Mouse (Mus musculus) heart, postnatal 25 days (tissue): ENCODE data around the gene Tll2. TPM values are rescaled to one million over a fixed set of nuclear protein-coding genes. Genes with fewer than 3 reads are reported as not detected.
A peak's percentile ranks its signal among the peaks of the same experiment; 100 is the strongest.

ENCODE experiments used
- DNase-seq: peaks from one replicate; pipeline ENCODE4 v3.0.0; 2022; ENCODE audit warnings: low spot score
- intact Hi-C: fragments of 180-260 bp; cut with DNase I; formaldehyde crosslinking; loops from one replicate; pipeline ENCODE4 v1.15.1; 2025
- total RNA-seq, 2 experiments: library from RNA; stranded (reverse); gene quantifications; 2 replicates each; pipeline ENCODE4 v1.2.3; 2021

Tll2 gene
- total RNA-seq, 2 experiments from 2014 or later = 0.50 to 0.70 TPM

GRCm38 (mm10) chr19:41104922-41105321, 101.7 kb downstream of the Tll2 start:
- no peak for DNase-seq
- intact Hi-C loops = loop anchor here (2.0 kb wide), 2 partner anchors 102 to 142 kb away; partner anchors contain the start of gene Tll2

GRCm38 (mm10) chr19:41101390-41101789, 105.2 kb downstream of the Tll2 start:
- DNase-seq = peak; percentile 50
- intact Hi-C loops = no loop called here

- intact Hi-C loops = no loop called here
- DNase-seq = no peak
Observed at GRCm38 (mm10) chr19:41100863-41101262, 105.8 kb downstream of the Tll2 start.

- intact Hi-C loops = loop anchor here (5.0 kb wide), 1 partner anchor 520 kb away; no protein-coding TSS in a partner anchor
- DNase-seq = no peak
Observed at GRCm38 (mm10) chr19:41097038-41097437, 109.6 kb downstream of the Tll2 start.

GRCm38 (mm10) chr19:41091901-41092300, 114.7 kb downstream of the Tll2 start:
- no peak for DNase-seq
- intact Hi-C loops = no loop called here

GRCm38 (mm10) chr19:41089833-41090232, 116.8 kb downstream of the Tll2 start:
- intact Hi-C loops = loop anchor here (10.0 kb wide), 1 partner anchor 675 kb away; no protein-coding TSS in a partner anchor
- no peak for DNase-seq

- intact Hi-C loops = loop anchor here (10.0 kb wide), 1 partner anchor 676 kb away; no protein-coding TSS in a partner anchor
- no peak for DNase-seq
Observed at GRCm38 (mm10) chr19:41088491-41088890, 118.1 kb downstream of the Tll2 start.

GRCm38 (mm10) chr19:41087901-41088300, 118.7 kb downstream of the Tll2 start:
- DNase-seq = no peak
- intact Hi-C loops = loop anchor here (10.0 kb wide), 1 partner anchor 677 kb away; no protein-coding TSS in a partner anchor

GRCm38 (mm10) chr19:41086700-41087099, 119.9 kb downstream of the Tll2 start:
- intact Hi-C loops = loop anchor here (1.0 to 10.0 kb wide), 2 partner anchors 158 to 678 kb away; no protein-coding TSS in a partner anchor

GRCm38 (mm10) chr19:41086289-41086688, 120.3 kb downstream of the Tll2 start:
- intact Hi-C loops = loop anchor here (1.0 to 10.0 kb wide), 2 partner anchors 158 to 679 kb away; no protein-coding TSS in a partner anchor
- no peak for DNase-seq

More at GRCm38 (mm10) chr19:41086700-41087099, 119.9 kb downstream of the Tll2 start:
- peak; percentile 26 for DNase-seq

- intact Hi-C loops = loop anchor here (10.0 kb wide), 1 partner anchor 681 kb away; no protein-coding TSS in a partner anchor
- no peak for DNase-seq
Observed at GRCm38 (mm10) chr19:41083646-41084045, 123.0 kb downstream of the Tll2 start.

- intact Hi-C loops = loop anchor here (10.0 kb wide), 1 partner anchor 683 kb away; no protein-coding TSS in a partner anchor
- DNase-seq = no peak
Observed at GRCm38 (mm10) chr19:41081589-41081988, 125.0 kb downstream of the Tll2 start.

GRCm38 (mm10) chr19:41076906-41077305, 129.7 kb downstream of the Tll2 start, which contains the start of gene Opalin:
Gene Opalin, minus strand, starts transcription at chr19:41077113.
- intact Hi-C loops = no loop called here
- no peak for DNase-seq

GRCm38 (mm10) chr19:41073746-41074455, 132.7 kb downstream of the Tll2 start:
- DNase-seq = no peak
- intact Hi-C loops = no loop called here

- intact Hi-C loops = no loop called here
- peak; percentile 40 for DNase-seq
Observed at GRCm38 (mm10) chr19:41071500-41071899, 135.1 kb downstream of the Tll2 start.

GRCm38 (mm10) chr19:41054702-41055101, 151.9 kb downstream of the Tll2 start:
- DNase-seq = no peak
- intact Hi-C loops = no loop called here

- DNase-seq = no peak
- intact Hi-C loops = no loop called here
Observed at GRCm38 (mm10) chr19:41053530-41053929, 153.1 kb downstream of the Tll2 start.

- no peak for DNase-seq
- intact Hi-C loops = no loop called here
Observed at GRCm38 (mm10) chr19:41052247-41052646, 154.4 kb downstream of the Tll2 start.

GRCm38 (mm10) chr19:41051714-41052113, 154.9 kb downstream of the Tll2 start:
- DNase-seq = no peak
- intact Hi-C loops = no loop called here

- intact Hi-C loops = no loop called here
- no peak for DNase-seq
Observed at GRCm38 (mm10) chr19:41048187-41048559, 158.5 kb downstream of the Tll2 start.
